Mouse (Mus musculus) intestine, embryonic 15.5 days (tissue): ENCODE measurements at regions not wholly inside any gene's neighbourhood (a gene's known extent, or its start where the extent isn't known, plus 50 kb on each side); places are given as distances from the start of the nearest gene placed in this dataset.

ENCODE experiments used
- ATAC-seq: fragments of 200-750 bp; cut with Nextera tagmentation; 2 replicates; pipeline ENCODE4 v1.8.0; 2017; ENCODE audit warnings: moderate TSS enrichment, moderate library complexity
- H3K27ac ChIP-seq: fragments of 300-500 bp; sonication (generic); 2 replicates; pipeline ENCODE4 v1.5.1; 2015; ENCODE audit warnings: mild to moderate bottlenecking, inconsistent platforms
- H3K27me3 ChIP-seq: fragments of 300-500 bp; sonication (generic); replicated peaks from 2 replicates; pipeline ENCODE4 v1.6.1; 2015; ENCODE audit warnings: inconsistent platforms
- H3K36me3 ChIP-seq: fragments of 300-500 bp; sonication (generic); 2 replicates; pipeline ENCODE4 v1.6.1; 2015; ENCODE audit warnings: inconsistent platforms
- H3K4me1 ChIP-seq: fragments of 300-500 bp; sonication (generic); replicated peaks from 2 replicates; pipeline ENCODE4 v1.6.1; 2015; ENCODE audit warnings: inconsistent platforms
- H3K4me2 ChIP-seq: fragments of 300-500 bp; sonication (generic); replicated peaks from 2 replicates; pipeline ENCODE4 v1.6.1; 2015; ENCODE audit warnings: mild to moderate bottlenecking, inconsistent platforms
- H3K4me3 ChIP-seq: fragments of 300-500 bp; sonication (generic); replicated peaks from 2 replicates; pipeline ENCODE4 v1.5.1; 2015; ENCODE audit warnings: inconsistent platforms
- H3K9ac ChIP-seq: fragments of 300-500 bp; sonication (generic); 2 replicates; pipeline ENCODE4 v1.6.1; 2015; ENCODE audit warnings: inconsistent platforms
- H3K9me3 ChIP-seq: fragments of 300-500 bp; sonication (generic); 2 replicates; pipeline ENCODE4 v1.6.1; 2016; ENCODE audit warnings: inconsistent platforms
- WGBS: fragments of 180-500 bp; shearing (Covaris S2); methylation state at CpG from one replicate; pipeline ENCODE4 v1.1.7; 2015; 5-methylcytosine and 5-hydroxymethylcytosine counted together

- WGBS: 46% methylated on average over 1 of the region's 1 CpGs
- H3K27me3 ChIP-seq: no peaks in the 10 kb centered on the region
These were observed 197.4 kb downstream of the Meis1 start for GRCm38 (mm10) chr11:18821384-18821783.

GRCm38 (mm10) chr11:18814110-18814509 is 204.7 kb downstream of the Meis1 start:
- H3K9ac ChIP-seq: no peak overlapping the region
- no peak for ATAC-seq
- no peak overlapping the region for H3K27ac ChIP-seq
- no peaks in the 10 kb centered on the region for H3K27me3 ChIP-seq
- 84% methylated on average over 3 of the region's 3 CpGs for WGBS
- no peaks in the 10 kb centered on the region for H3K36me3 ChIP-seq
- H3K4me2 ChIP-seq: no peak overlapping the region
- H3K9me3 ChIP-seq: no peaks in the 10 kb centered on the region
- no peak overlapping the region for H3K4me3 ChIP-seq
- no peaks in the 10 kb centered on the region for H3K4me1 ChIP-seq

More at GRCm38 (mm10) chr11:18821384-18821783, 197.4 kb downstream of the Meis1 start:
- ATAC-seq: no peak
- Histone ChIP-seq H3K4me3 (no peak overlapping the region), H3K27ac (no peak overlapping the region), H3K36me3 (no peaks in the 10 kb centered on the region), H3K9ac (no peak overlapping the region), H3K4me1 (no peaks in the 10 kb centered on the region), H3K4me2 (no peak overlapping the region), H3K9me3 (no peaks in the 10 kb centered on the region)

- Histone ChIP-seq H3K4me3 (no peak overlapping the region), H3K27me3 (no peaks in the 10 kb centered on the region), H3K27ac (no peak overlapping the region), H3K4me2 (no peak overlapping the region), H3K36me3 (no peaks in the 10 kb centered on the region), H3K9me3 (no peaks in the 10 kb centered on the region), H3K9ac (no peak overlapping the region), H3K4me1 (no peaks in the 10 kb centered on the region)
- 87% methylated on average over 3 of the region's 3 CpGs for WGBS
- ATAC-seq: no peak
These were observed 251.3 kb downstream of the Meis1 start for GRCm38 (mm10) chr11:18767479-18767878.

GRCm38 (mm10) chr11:18766458-18767016 is 252.2 kb downstream of the Meis1 start:
- no peaks in the 10 kb centered on the region for H3K4me1 ChIP-seq
- 70% methylated on average over 6 of the region's 6 CpGs for WGBS
- ATAC-seq: no peak
- no peak overlapping the region for H3K9ac ChIP-seq
- no peaks in the 10 kb centered on the region for H3K27me3 ChIP-seq
- H3K9me3 ChIP-seq: no peaks in the 10 kb centered on the region
- H3K36me3 ChIP-seq: no peaks in the 10 kb centered on the region
- no peak overlapping the region for H3K4me2 ChIP-seq
- H3K4me3 ChIP-seq: no peak overlapping the region
- no peak overlapping the region for H3K27ac ChIP-seq

- no peak overlapping the region for H3K27ac ChIP-seq
- 78% methylated on average over 6 of the region's 6 CpGs for WGBS
- no peak overlapping the region for H3K9ac ChIP-seq
These were observed 260.2 kb downstream of the Meis1 start for GRCm38 (mm10) chr11:18758591-18759074.

GRCm38 (mm10) chr11:18756576-18756975 is 262.2 kb downstream of the Meis1 start:
- H3K27ac ChIP-seq: no peak overlapping the region
- no peak for ATAC-seq
- no peaks in the 10 kb centered on the region for H3K9me3 ChIP-seq
- H3K27me3 ChIP-seq: no peaks in the 10 kb centered on the region
- 38% methylated on average over 1 of the region's 1 CpGs for WGBS
- H3K9ac ChIP-seq: no peak overlapping the region
- H3K36me3 ChIP-seq: no peaks in the 10 kb centered on the region
- H3K4me2 ChIP-seq: no peak overlapping the region
- peaks cover 11% of the 10 kb centered on the region; the same call in 1 of the 2 replicates for H3K4me1 ChIP-seq
- no peak overlapping the region for H3K4me3 ChIP-seq

More at GRCm38 (mm10) chr11:18758591-18759074, 260.2 kb downstream of the Meis1 start:
- Histone ChIP-seq H3K36me3 (no peaks in the 10 kb centered on the region), H3K4me2 (no peak overlapping the region), H3K9me3 (no peaks in the 10 kb centered on the region), H3K4me3 (no peak overlapping the region), H3K4me1 (peaks cover 7% of the 10 kb centered on the region; the same call in 1 of the 2 replicates), H3K27me3 (no peaks in the 10 kb centered on the region)
- no peak for ATAC-seq

- 30% methylated on average over 9 of the region's 9 CpGs for whole genome bisulfite sequencing
- H3K27ac ChIP-seq: peak overlapping the region; percentile 84
- no peaks in the 10 kb centered on the region for H3K36me3 ChIP-seq
- H3K9me3 ChIP-seq: no peaks in the 10 kb centered on the region
- peaks cover 11% of the 10 kb centered on the region; the same call in 1 of the 2 replicates for H3K4me1 ChIP-seq
- no peaks in the 10 kb centered on the region for H3K27me3 ChIP-seq
- H3K9ac ChIP-seq: no peak overlapping the region
- 0 out of 2 replicates have a peak, but pooled peaks have one; percentile 13 for ATAC-seq
- H3K4me2 ChIP-seq: peak overlapping the region; percentile 52
- no peak overlapping the region for H3K4me3 ChIP-seq
These were observed 263.9 kb downstream of the Meis1 start for GRCm38 (mm10) chr11:18754732-18755525.

- WGBS: 11% methylated on average over 9 of the region's 9 CpGs
- 0 out of 2 replicates have a peak overlapping the region, but pooled peaks have one; percentile 17 for H3K9ac ChIP-seq
- H3K9me3 ChIP-seq: no peaks in the 10 kb centered on the region
- H3K4me2 ChIP-seq: peak overlapping the region; percentile 52
- no peaks in the 10 kb centered on the region for H3K36me3 ChIP-seq
- peak; percentile 83 for ATAC-seq
- 0 out of 2 replicates have a peak overlapping the region, but pooled peaks have one; percentile 4 for H3K4me3 ChIP-seq
- H3K27me3 ChIP-seq: no peaks in the 10 kb centered on the region
- H3K27ac ChIP-seq: peak overlapping the region; percentile 84
- peaks cover 17% of the 10 kb centered on the region; the same call in 1 of the 2 replicates for H3K4me1 ChIP-seq
These were observed 264.9 kb downstream of the Meis1 start for GRCm38 (mm10) chr11:18753856-18754255.

- no peaks in the 10 kb centered on the region for H3K9me3 ChIP-seq
- H3K4me3 ChIP-seq: no peak overlapping the region
- WGBS: 19% methylated on average over 1 of the region's 1 CpGs
- H3K4me2 ChIP-seq: no peak overlapping the region; the same call in 1 of the 2 replicates
- H3K27ac ChIP-seq: no peak overlapping the region
- peaks cover 21% of the 10 kb centered on the region for H3K4me1 ChIP-seq
- no peaks in the 10 kb centered on the region for H3K36me3 ChIP-seq
- no peak overlapping the region for H3K9ac ChIP-seq
- no peaks in the 10 kb centered on the region for H3K27me3 ChIP-seq
- ATAC-seq: no peak
These were observed 265.5 kb downstream of the Meis1 start for GRCm38 (mm10) chr11:18753246-18753645.

- Histone ChIP-seq H3K36me3 (no peaks in the 10 kb centered on the region), H3K27ac (peak overlapping the region; percentile 56), H3K9ac (no peak overlapping the region), H3K9me3 (no peaks in the 10 kb centered on the region), H3K4me1 (peaks cover 27% of the 10 kb centered on the region), H3K27me3 (no peaks in the 10 kb centered on the region), H3K4me3 (no peak overlapping the region), H3K4me2 (0 out of 2 replicates have a peak overlapping the region, but pooled peaks have one; percentile 2)
- no peak for ATAC-seq
- WGBS: 56% methylated on average over 2 of the region's 2 CpGs
These were observed 266.3 kb downstream of the Meis1 start for GRCm38 (mm10) chr11:18752512-18752911.

- ATAC-seq: 0 out of 2 replicates have a peak, but pooled peaks have one; percentile 17
- H3K36me3 ChIP-seq: no peaks in the 10 kb centered on the region
- no peaks in the 10 kb centered on the region for H3K9me3 ChIP-seq
- H3K4me2 ChIP-seq: peak overlapping the region; percentile 49
- 20% methylated on average over 20 of the region's 20 CpGs for WGBS
- peaks cover 28% of the 10 kb centered on the region for H3K4me1 ChIP-seq
- no peaks in the 10 kb centered on the region for H3K27me3 ChIP-seq
- H3K9ac ChIP-seq: peak overlapping the region; percentile 33
- no peak overlapping the region for H3K4me3 ChIP-seq
- H3K27ac ChIP-seq: peak overlapping the region; percentile 78
These were observed 267.6 kb downstream of the Meis1 start for GRCm38 (mm10) chr11:18750911-18751841.

GRCm38 (mm10) chr11:18750080-18750375 is 268.8 kb downstream of the Meis1 start:
- Histone ChIP-seq H3K27me3 (no peaks in the 10 kb centered on the region), H3K27ac (peak overlapping the region; percentile 24; the same call in 1 of the 2 replicates), H3K9me3 (no peaks in the 10 kb centered on the region), H3K4me3 (no peak overlapping the region), H3K4me2 (no peak overlapping the region), H3K4me1 (peaks cover 33% of the 10 kb centered on the region), H3K9ac (no peak overlapping the region), H3K36me3 (no peaks in the 10 kb centered on the region)
- no peak for ATAC-seq
- WGBS: 45% methylated on average over 2 of the region's 2 CpGs
